Mouse (Mus musculus) midbrain, postnatal 0 days (tissue): ENCODE data around the gene Slc7a8. TPM values are rescaled to one million over a fixed set of nuclear protein-coding genes. Genes with fewer than 3 reads are reported as not detected.

ENCODE experiments used
- ATAC-seq: fragments of 200-750 bp; cut with Nextera tagmentation; 2 replicates; pipeline ENCODE4 v1.8.0; 2017; ENCODE audit warnings: moderate number of reproducible peaks, mild to moderate bottlenecking, moderate TSS enrichment, moderate library complexity; ENCODE audit not compliant: low FRiP score
- DNase-seq: peaks from one replicate; pipeline ENCODE4 v3.0.0-alpha.2; 2015; ENCODE audit warnings: low spot score
- H3K27ac ChIP-seq: fragments of 300-500 bp; sonication (generic); 2 replicates; pipeline ENCODE4 v1.5.1; 2014; ENCODE audit warnings: low read depth, mild to moderate bottlenecking, low read length, mixed read lengths
- H3K27me3 ChIP-seq: fragments of 300-500 bp; sonication (generic); 2 replicates; pipeline ENCODE4 v1.6.1; 2014; ENCODE audit warnings: low read length, control low read depth, mixed read lengths; ENCODE audit not compliant: insufficient read depth
- H3K36me3 ChIP-seq: fragments of 300-500 bp; sonication (generic); 2 replicates; pipeline ENCODE4 v1.6.1; 2014; ENCODE audit warnings: low read length, control low read depth, mixed read lengths; ENCODE audit not compliant: insufficient read depth
- H3K4me1 ChIP-seq: fragments of 300-500 bp; sonication (generic); 2 replicates; pipeline ENCODE4 v1.6.1; 2014; ENCODE audit warnings: mild to moderate bottlenecking, control low read depth, antibody characterized with exemption, low read length, mixed read lengths; ENCODE audit not compliant: insufficient read depth
- H3K4me2 ChIP-seq: fragments of 300-500 bp; sonication (generic); 2 replicates; pipeline ENCODE4 v1.6.1; 2014; ENCODE audit warnings: low read depth, mild to moderate bottlenecking, low read length, mixed read lengths; ENCODE audit not compliant: poor library complexity, severe bottlenecking
- H3K4me3 ChIP-seq: fragments of 300-500 bp; sonication (generic); 2 replicates; pipeline ENCODE4 v1.5.1; 2014; ENCODE audit warnings: low read depth, mild to moderate bottlenecking, low read length, moderate library complexity
- H3K9ac ChIP-seq: fragments of 300-500 bp; sonication (generic); replicated peaks from 2 replicates; pipeline ENCODE4 v1.6.1; 2014; ENCODE audit warnings: mild to moderate bottlenecking, low read length, moderate library complexity, mixed read lengths; ENCODE audit not compliant: poor library complexity, severe bottlenecking
- H3K9me3 ChIP-seq: fragments of 300-500 bp; sonication (generic); 2 replicates; pipeline ENCODE4 v1.6.1; 2016; ENCODE audit warnings: low read length, control low read depth
- CTCF ChIP-seq: IDR thresholded peaks from 2 replicates; pipeline ENCODE4 v1.5.1; 2016; ENCODE audit warnings: antibody characterized with exemption, mild to moderate bottlenecking
- WGBS: fragments of 180-500 bp; shearing (Covaris S2); extraction: QIAGEN DNeasy Blood & Tissue Kit; methylation state at CpG from one replicate; pipeline ENCODE4 v1.1.7; 2014; 5-methylcytosine and 5-hydroxymethylcytosine counted together
- polyA plus RNA-seq: library from polyadenylated mRNA; unstranded; fragments of >200 nt; fragmentation: Nextera tagmentation; extraction: Ambion mirVana; gene quantifications from 2 replicates; pipeline ENCODE4 v1.2.1, GENCODE M21; 2015
- total RNA-seq: library from RNA; depleted of rRNA; stranded (reverse); fragments of >200 nt; gene quantifications from 2 replicates; pipeline ENCODE4 v1.2.3, GENCODE M21; 2014

Slc7a8 gene
- total and polyA plus RNA-seq, 2 experiments from 2014 or later, result 9.7 to 11.3 TPM

- no peak overlapping the region for H3K9ac ChIP-seq
- H3K4me3 ChIP-seq, result no peak overlapping the region
- 90% methylated on average over 16 of the region's 16 CpGs for WGBS
- H3K27ac ChIP-seq, result no peak overlapping the region
- H3K4me2 ChIP-seq, result no peak overlapping the region
- DNase-seq (no peak), ATAC-seq (no peak)
- no peaks in the 10 kb centered on the region for H3K27me3 ChIP-seq
- no peaks in the 10 kb centered on the region for H3K36me3 ChIP-seq
- no peak for TF ChIP-seq CTCF
- H3K4me1 ChIP-seq, result no peaks in the 10 kb centered on the region; the same call in 1 of the 2 replicates
- H3K9me3 ChIP-seq, result no peaks in the 10 kb centered on the region
These were observed 33.5 kb downstream of the Slc7a8 start for GRCm38 (mm10) chr14:54747942-54748917.

GRCm38 (mm10) chr14:54746038-54746437 lies 35.7 kb downstream of the Slc7a8 start:
- H3K4me3 ChIP-seq, result no peak overlapping the region
- no peak for ATAC-seq
- 95% methylated on average over 9 of the region's 9 CpGs for WGBS
- no peak for TF ChIP-seq CTCF
- H3K9ac ChIP-seq, result no peak overlapping the region
- no peaks in the 10 kb centered on the region for H3K9me3 ChIP-seq
- no peaks in the 10 kb centered on the region for H3K27me3 ChIP-seq
- no peak overlapping the region for H3K4me2 ChIP-seq
- H3K36me3 ChIP-seq, result no peaks in the 10 kb centered on the region
- no peak overlapping the region for H3K27ac ChIP-seq
- DNase-seq, result no peak
- no peaks in the 10 kb centered on the region for H3K4me1 ChIP-seq

GRCm38 (mm10) chr14:54744473-54744872 lies 37.3 kb downstream of the Slc7a8 start:
- H3K9ac ChIP-seq, result no peak overlapping the region
- DNase-seq, result no peak
- no peak overlapping the region for H3K4me2 ChIP-seq
- no peak overlapping the region for H3K27ac ChIP-seq
- ATAC-seq, result no peak
- no peaks in the 10 kb centered on the region for H3K4me1 ChIP-seq
- H3K36me3 ChIP-seq, result no peaks in the 10 kb centered on the region
- 74% methylated on average over 8 of the region's 8 CpGs for WGBS
- no peak for TF ChIP-seq CTCF
- no peaks in the 10 kb centered on the region for H3K9me3 ChIP-seq
- no peaks in the 10 kb centered on the region for H3K27me3 ChIP-seq
- H3K4me3 ChIP-seq, result no peak overlapping the region

GRCm38 (mm10) chr14:54742375-54742774 lies 39.4 kb downstream of the Slc7a8 start:
- WGBS, result 61% methylated on average over 2 of the region's 2 CpGs
- no peak for TF ChIP-seq CTCF
- ATAC-seq, result no peak

GRCm38 (mm10) chr14:54741721-54742120 lies 40.0 kb downstream of the Slc7a8 start:
- no peak for TF ChIP-seq CTCF
- ATAC-seq (no peak), DNase-seq (no peak)
- 91% methylated on average over 6 of the region's 6 CpGs for WGBS
- H3K4me2 ChIP-seq, result no peak overlapping the region
- no peak overlapping the region for H3K4me3 ChIP-seq
- no peaks in the 10 kb centered on the region for H3K36me3 ChIP-seq
- no peak overlapping the region for H3K9ac ChIP-seq
- no peak overlapping the region for H3K27ac ChIP-seq
- H3K4me1 ChIP-seq, result peaks cover 7% of the 10 kb centered on the region
- H3K27me3 ChIP-seq, result no peaks in the 10 kb centered on the region
- H3K9me3 ChIP-seq, result no peaks in the 10 kb centered on the region

More at GRCm38 (mm10) chr14:54742375-54742774, 39.4 kb downstream of the Slc7a8 start:
- H3K9ac ChIP-seq, result no peak overlapping the region
- H3K4me2 ChIP-seq, result no peak overlapping the region
- DNase-seq, result no peak
- no peaks in the 10 kb centered on the region for H3K36me3 ChIP-seq
- H3K4me1 ChIP-seq, result peaks cover 4% of the 10 kb centered on the region
- H3K27me3 ChIP-seq, result no peaks in the 10 kb centered on the region
- no peaks in the 10 kb centered on the region for H3K9me3 ChIP-seq
- H3K27ac ChIP-seq, result no peak overlapping the region
- no peak overlapping the region for H3K4me3 ChIP-seq

- Histone ChIP-seq H3K4me2 (no peak overlapping the region), H3K27me3 (no peaks in the 10 kb centered on the region), H3K36me3 (no peaks in the 10 kb centered on the region), H3K9me3 (no peaks in the 10 kb centered on the region), H3K27ac (no peak overlapping the region), H3K9ac (no peak overlapping the region), H3K4me1 (peaks cover 7% of the 10 kb centered on the region), H3K4me3 (no peak overlapping the region)
- 44% methylated on average over 10 of the region's 10 CpGs for WGBS
- DNase-seq, result no peak
- no peak for ATAC-seq
- no peak for TF ChIP-seq CTCF
These were observed 44.1 kb downstream of the Slc7a8 start for GRCm38 (mm10) chr14:54737634-54738033.
